Mouse (Mus musculus) skeletal muscle tissue, adult 2 months (tissue): ENCODE data around the gene Gm20388.

Experiments
- DNase-seq: peaks from one replicate; pipeline ENCODE4 v3.0.0-alpha.2; 2012; ENCODE audit warnings: low read depth, low spot score

Gm20388 gene

GRCm38 (mm10) chr8:124038121-124038520 lies 4127.5 kb downstream of the Gm20388 start:
- no peak for DNase-seq

- DNase-seq: no peak
Observed at GRCm38 (mm10) chr8:124039351-124039750, 4128.7 kb downstream of the Gm20388 start.

GRCm38 (mm10) chr8:124042201-124042600 lies 4131.6 kb downstream of the Gm20388 start:
- DNase-seq: no peak

GRCm38 (mm10) chr8:124044421-124044820 lies 4133.8 kb downstream of the Gm20388 start:
- no peak for DNase-seq

- no peak for DNase-seq
Observed at GRCm38 (mm10) chr8:124044931-124045330, 4134.3 kb downstream of the Gm20388 start.

GRCm38 (mm10) chr8:124045856-124046255 lies 4135.2 kb downstream of the Gm20388 start:
- peak; percentile 27 for DNase-seq

GRCm38 (mm10) chr8:124052110-124052509 lies 4141.5 kb downstream of the Gm20388 start:
- peak; percentile 41 for DNase-seq

GRCm38 (mm10) chr8:124052568-124052967 lies 4141.9 kb downstream of the Gm20388 start:
- no peak for DNase-seq

- no peak for DNase-seq
Observed at GRCm38 (mm10) chr8:124056832-124057655, 4146.4 kb downstream of the Gm20388 start.

- DNase-seq: peak; percentile 51
Observed at GRCm38 (mm10) chr8:124066325-124067058, 4155.9 kb downstream of the Gm20388 start.

GRCm38 (mm10) chr8:124067059-124067750 lies 4156.6 kb downstream of the Gm20388 start:
- no peak for DNase-seq

GRCm38 (mm10) chr8:124070363-124071324 lies 4160.0 kb downstream of the Gm20388 start:
- no peak for DNase-seq

- DNase-seq: peak; percentile 11
Observed at GRCm38 (mm10) chr8:124075977-124076376, 4165.3 kb downstream of the Gm20388 start.

- DNase-seq: no peak
Observed at GRCm38 (mm10) chr8:124076416-124076815, 4165.8 kb downstream of the Gm20388 start.

GRCm38 (mm10) chr8:124077377-124077776 lies 4166.7 kb downstream of the Gm20388 start:
- DNase-seq: no peak

- DNase-seq: no peak
Observed at GRCm38 (mm10) chr8:124077998-124078397, 4167.4 kb downstream of the Gm20388 start.

- DNase-seq: no peak
Observed at GRCm38 (mm10) chr8:124078969-124079368, 4168.3 kb downstream of the Gm20388 start.

- DNase-seq: no peak
Observed at GRCm38 (mm10) chr8:124080467-124081326, 4170.1 kb downstream of the Gm20388 start.

- DNase-seq: no peak
Observed at GRCm38 (mm10) chr8:124082616-124083015, 4172.0 kb downstream of the Gm20388 start.

- no peak for DNase-seq
Observed at GRCm38 (mm10) chr8:124083611-124084010, 4173.0 kb downstream of the Gm20388 start.
